Mouse (Mus musculus) left cerebral cortex, postnatal 36 days (tissue): ENCODE results near the gene Cdkal1. TPM values are rescaled to one million over a fixed set of nuclear protein-coding genes. Genes with fewer than 3 reads are reported as not detected.

ENCODE experiments used
- DNase-seq, 2 experiments: peaks; one replicate each; pipeline ENCODE4 v3.0.0; 2021 to 2022; ENCODE audit warnings: low spot score in 2 of 2, mixed read lengths in 1 of 2
- intact Hi-C: fragments of 180-260 bp; cut with DNase I; formaldehyde crosslinking; loops from one replicate; pipeline ENCODE4 v1.15.1; 2025
- total RNA-seq, 2 experiments: library from RNA; stranded (reverse); gene quantifications; 2 replicates each; pipeline ENCODE4 v1.2.3; 2021

Gene Cdkal1
- total RNA-seq, 2 experiments from 2014 or later = 20.7 to 22.7 TPM

DNA sequence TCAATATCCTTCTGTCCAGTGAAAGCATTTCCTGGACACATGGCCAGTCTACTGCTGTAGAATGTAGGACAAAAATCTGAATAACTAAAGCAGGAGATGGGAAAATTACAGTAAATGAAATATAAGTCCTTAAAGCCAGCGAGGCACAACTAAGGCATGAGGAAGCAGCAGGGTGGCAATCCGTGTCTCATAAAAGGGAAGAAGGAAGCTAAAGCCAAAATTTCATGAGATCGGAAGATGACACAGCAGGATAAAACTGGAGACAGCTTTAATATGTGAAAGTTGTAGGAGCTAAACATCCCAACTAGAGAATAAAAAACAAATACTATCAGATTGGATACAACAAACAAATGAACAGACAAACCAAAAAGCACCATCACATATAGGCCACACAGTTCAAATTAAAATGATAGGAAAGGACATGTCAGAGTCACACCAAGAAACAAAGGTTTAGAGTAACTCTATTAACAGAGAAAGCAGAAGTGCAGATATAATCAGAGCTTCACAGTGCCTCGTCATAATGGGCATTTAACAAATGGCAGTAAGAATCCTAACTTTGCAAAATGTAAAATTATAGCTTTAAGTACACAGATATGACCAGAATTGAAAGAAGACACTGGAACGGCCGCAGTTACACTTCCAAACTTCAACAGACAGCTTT is 204.8 kb downstream of the Cdkal1 start:
- no peak for DNase-seq
- intact Hi-C loops = no loop called here

DNA sequence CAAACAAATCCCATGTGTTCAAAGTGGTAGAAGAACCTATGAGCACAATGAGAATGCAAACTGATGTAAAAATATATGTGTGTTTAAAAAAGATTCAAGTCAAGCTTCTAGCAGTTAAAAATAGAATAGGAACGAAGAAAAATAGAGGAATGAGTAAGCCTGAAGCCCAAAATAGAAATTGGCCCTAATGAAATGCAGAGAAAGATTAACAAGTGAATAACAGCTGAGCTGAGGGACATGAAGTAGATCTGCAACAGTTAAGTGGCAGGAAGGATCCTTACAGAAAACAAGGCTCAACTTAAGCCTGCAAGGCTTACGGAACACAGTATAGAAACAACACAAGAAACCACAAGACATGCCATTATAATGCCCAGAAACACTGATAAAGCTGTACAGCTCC is 205.9 kb downstream of the Cdkal1 start:
- DNase-seq = no peak
- intact Hi-C loops = no loop called here

DNA sequence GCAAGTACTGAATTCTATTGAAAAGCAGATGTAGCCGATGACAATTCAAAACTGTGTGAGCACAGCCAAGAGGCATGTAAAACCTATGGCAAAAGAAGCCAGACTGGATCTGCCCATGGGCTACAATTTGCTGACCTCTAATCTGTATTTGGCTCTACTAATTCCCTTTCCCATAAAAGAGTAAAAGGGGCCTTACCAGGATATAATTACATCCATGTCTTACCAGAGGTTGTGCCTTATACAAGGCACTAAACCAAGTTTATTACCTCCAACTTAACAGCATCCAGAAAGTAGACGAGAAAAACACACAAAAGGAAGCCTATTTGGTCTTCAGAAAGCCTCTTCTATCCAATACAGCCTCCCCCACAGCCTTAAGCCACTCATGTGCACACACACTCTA is 213.2 kb downstream of the Cdkal1 start:
- intact Hi-C loops = no loop called here
- DNase-seq = no peak

DNA sequence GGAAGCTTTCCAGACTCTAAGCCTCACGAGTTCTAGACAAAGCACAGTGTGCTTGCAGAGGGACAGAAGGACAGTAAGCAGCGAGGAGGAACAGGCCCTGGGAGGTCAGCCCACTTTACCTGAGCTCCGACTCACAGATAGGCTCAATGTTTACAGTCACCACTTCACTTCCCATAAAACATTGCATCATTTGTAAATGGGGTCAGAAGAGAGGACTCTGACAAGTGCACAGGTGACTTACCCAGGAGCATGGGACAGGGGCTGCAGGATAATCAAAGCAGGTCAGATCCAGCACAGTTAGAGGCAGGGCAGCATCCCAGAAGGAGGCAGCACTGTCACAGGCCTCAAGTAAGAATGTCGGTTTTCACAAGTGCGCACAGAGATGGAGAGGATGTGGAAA is 214.3 kb downstream of the Cdkal1 start:
- intact Hi-C loops = no loop called here
- DNase-seq = no peak

DNA sequence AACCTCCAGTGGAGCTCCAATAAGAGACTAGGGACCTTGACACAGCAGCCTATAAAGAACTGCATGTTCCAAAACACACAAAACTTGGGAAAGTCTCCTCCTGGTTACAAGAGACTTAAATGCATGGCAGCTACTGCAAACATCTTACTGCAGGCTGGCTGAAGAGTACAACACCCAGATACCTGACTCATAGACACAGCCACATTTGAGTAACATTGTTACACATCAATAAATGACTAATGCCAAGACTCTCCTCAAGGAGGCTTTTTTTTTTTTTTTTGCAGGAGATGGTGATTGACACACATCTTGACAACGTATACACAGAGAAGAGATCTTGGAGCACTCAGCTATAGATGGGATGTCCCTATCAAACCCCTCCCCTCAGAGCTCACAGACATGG is 215.3 kb downstream of the Cdkal1 start:
- no peak for DNase-seq
- intact Hi-C loops = no loop called here

DNA sequence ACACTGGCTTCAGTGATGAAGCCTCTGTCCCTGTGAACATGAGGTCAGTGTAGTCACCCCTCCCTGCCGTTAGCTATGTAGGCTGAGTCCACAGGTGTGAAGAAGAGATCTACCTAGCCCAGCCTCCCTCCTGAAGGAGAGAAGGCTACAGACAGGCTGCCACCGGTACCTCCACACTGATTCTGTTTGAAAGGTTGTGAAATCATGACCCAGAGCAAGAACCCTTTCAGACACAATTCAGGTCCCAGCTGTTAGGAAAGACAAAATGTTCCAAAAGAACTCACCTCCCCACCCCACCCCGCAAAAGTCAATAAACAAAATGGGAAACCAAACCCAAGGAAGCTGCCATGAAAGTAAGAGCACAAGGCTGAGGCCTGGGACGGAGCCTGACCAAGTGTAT is 217.2 kb downstream of the Cdkal1 start:
- intact Hi-C loops = no loop called here
- DNase-seq = no peak

DNA sequence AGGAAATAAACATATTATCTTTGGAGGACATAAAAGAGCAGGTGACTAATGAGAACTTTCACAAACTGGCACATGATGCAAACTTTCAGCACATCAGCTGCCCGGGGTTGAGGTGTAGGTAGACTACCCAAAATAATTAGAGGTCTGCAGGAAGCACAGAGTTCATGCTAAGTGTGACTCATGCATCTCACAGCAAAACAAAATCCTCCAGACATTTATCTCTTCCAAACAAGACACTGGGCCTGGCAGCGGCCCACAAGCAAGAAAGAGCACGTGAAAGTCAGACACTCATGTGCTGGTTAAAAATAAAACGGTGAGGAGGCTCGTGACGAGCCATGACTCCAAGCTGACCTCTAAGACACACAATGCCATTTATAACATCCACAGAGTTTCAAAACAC is 217.7 kb downstream of the Cdkal1 start:
- no peak for DNase-seq
- intact Hi-C loops = no loop called here

DNA sequence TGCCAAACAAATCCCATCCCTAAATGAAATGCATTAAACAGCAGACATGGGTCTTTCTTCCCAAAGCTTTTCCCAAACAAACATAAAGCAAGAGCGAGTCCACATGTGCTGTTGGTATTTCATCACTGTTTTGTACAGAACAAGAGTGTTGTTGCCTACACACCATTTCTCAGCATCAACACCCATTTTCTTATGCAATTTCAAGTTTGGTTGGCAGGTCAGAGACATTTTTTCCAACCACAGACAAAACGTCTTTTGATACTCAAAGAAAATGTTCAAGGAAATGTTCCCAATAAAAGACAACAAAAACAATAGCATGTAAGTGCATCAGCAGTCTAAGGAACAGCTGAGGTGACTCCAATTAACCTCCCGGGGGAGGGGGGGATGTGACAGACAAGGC is 219.9 kb downstream of the Cdkal1 start:
- intact Hi-C loops = no loop called here
- DNase-seq = no peak

DNA sequence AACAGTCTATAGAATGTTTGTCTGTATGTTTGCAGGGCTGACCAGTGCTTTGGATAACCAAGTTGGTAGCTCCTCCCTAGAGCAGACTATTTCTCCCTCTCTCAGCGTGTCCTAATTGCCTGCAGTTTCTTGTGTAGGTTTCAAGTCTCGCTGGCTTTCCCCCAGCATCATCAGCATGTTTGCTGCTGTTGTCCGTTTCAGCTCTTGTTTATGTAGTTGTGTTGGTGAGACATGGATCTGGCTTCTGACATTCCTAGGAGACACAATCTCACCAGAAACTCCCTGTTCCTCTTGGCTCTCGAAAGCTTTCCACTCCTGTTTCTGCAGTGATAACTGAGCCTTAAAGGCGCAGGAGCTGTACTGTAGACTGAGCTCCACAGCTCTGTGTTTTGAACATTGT is 224.1 kb downstream of the Cdkal1 start:
- DNase-seq = peak in 1 of 2 experiments; percentile 15
- intact Hi-C loops = no loop called here

DNA sequence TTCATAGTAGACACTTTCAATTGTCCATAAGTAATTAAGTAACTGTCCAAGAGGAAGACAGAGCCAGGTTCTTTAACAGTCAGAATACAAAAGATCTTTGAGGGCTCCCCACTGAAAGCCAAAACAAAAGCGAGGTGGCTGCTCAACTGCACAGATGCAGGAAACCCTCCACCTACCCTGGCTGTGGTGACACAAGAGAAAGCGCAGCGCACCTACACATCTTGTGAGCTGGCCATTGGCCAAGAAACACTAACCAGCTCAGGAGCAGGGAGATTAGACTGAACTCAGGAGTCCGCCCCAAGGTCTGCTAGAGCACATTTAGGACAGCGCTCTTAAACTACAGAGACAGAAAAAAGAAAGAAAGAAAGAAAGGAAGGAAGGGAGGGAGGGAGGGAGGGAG is 226.9 kb downstream of the Cdkal1 start:
- intact Hi-C loops = no loop called here
- DNase-seq = no peak

DNA sequence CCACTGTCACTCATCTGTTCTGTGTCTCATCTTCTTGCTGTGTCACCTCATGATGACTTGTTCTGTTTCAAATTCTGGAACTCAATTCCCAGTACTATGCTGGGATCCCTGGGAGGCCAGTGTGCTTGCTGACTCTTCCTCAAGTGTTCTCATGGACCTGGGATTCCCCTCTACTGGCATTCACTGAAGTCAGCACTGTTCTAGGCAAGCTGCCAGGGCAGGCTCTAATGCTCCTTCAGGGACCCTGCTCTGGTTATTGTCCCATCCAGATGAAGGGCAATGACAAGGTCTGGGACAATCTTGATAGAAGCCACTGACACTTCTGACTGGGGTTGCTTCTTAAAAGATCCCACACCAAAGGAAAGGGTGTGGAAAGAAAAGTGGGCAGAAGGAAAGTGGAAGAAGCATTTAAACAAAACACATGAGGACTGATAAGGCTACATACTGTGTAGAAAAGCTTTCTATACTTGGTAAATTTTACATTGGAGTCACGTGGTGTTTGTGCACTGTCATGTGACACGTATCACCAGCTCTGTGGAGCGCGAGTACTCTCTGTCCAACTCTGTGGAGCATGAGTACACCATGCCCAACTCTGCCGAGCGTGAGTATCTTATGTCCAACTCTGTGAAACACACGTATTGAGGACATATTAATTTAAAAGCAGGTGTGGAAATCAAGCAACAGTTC is 227.9 kb downstream of the Cdkal1 start:
- no peak for DNase-seq
- intact Hi-C loops = no loop called here

DNA sequence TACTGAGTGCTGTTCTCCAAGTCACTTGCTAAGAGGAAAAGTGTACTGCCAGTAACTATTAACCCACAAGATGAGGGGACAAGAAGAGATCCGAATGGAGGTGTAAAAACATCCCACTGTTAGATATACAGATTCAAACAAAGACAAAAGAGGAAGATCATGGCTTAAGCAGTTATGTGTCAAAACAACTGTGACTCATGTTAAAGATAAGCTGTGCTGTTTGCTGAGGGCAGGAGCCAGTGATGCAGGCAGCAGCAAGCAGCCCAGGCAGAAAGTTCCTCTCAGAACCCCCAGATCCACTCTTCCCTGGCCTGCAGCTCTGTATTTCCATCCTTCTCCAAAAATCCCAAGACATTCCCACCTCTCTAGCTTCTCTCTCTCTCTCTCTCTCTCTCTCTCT is 230.5 kb downstream of the Cdkal1 start:
- DNase-seq = no peak
- intact Hi-C loops = no loop called here

DNA sequence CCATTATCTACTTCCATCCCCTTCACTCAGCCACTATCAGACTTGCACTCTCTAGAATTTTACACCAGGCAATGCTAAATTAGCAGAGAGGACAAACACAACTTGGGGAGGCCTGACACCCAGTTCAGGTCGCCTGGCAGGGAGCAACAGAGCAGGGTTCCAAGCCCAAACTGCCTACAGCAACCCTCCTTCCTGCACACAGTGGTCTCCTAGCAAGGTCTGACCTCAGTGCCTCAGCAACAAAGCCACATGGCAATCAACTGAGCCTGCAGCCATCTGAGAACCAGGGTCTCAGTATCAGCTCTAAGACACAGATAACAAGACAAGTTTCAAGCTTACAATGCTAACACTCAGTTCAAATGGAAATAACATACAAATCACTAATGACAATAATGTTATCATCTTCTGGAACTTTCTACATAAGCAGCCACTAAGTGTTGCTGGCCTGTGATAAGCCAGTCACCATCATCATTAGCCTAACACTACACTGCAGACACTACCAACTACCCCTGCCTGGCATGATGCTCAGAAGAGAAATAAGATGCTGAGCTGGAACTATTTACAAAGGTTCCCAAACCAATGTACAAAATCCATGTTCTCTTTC is 231.7 kb downstream of the Cdkal1 start:
- no peak for DNase-seq
- intact Hi-C loops = no loop called here

DNA sequence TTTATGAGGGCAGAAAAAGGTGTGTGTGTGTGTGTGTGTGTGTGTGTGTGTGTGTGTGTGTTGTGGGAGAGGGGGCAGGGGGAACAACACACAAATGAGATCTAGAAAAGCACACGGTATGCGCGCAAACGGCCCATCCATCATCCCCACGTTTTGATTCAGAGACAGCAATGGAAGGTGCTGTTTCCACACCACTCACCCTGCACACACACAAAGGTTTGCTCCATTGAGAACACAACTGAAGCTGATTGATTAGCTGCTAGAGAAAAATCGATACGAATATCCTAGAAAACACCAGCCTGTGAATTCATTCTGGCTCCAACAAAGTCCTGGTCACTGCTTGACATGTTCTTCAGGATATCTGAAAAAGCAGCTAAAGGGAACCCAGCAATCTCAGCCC is 233.6 kb downstream of the Cdkal1 start:
- DNase-seq = no peak
- intact Hi-C loops = no loop called here

DNA sequence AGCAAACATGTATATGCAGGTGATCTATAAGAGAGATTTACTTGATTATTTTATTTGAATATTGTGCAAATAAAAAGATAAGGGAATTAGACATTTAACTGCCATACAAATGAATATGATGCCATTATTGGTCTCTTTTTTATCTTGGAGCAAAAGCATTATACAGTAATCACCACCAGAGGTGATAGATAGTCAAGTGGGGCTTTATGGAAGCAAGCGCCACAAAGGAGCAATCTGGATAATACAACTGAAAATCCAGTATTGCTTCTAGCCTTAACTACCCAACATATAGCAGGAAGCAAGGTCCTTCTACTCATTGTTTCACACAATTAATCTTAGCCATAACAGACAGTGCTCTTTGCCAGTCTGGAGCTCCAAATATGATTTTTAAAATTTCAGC is 234.1 kb downstream of the Cdkal1 start:
- intact Hi-C loops = no loop called here
- DNase-seq = no peak

DNA sequence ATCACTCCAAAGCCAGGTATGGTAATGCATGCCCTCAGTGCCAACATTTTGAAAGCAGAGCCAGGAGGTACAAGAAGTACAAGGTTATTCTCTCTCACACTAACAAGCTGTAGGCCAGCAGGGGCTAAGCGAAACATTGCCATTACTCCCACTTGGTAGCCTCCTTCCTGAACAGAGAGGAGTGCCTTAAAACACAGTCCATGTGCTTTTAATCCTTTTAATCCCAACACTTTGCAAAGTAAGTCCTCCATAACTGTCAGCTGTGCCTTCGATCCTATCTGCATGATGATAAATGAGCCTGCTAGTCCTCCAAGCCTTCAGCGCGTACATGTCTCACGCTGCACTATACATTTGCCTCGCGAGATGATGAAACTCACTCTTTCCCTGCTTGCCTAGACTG is 234.6 kb downstream of the Cdkal1 start:
- DNase-seq = no peak
- intact Hi-C loops = no loop called here

DNA sequence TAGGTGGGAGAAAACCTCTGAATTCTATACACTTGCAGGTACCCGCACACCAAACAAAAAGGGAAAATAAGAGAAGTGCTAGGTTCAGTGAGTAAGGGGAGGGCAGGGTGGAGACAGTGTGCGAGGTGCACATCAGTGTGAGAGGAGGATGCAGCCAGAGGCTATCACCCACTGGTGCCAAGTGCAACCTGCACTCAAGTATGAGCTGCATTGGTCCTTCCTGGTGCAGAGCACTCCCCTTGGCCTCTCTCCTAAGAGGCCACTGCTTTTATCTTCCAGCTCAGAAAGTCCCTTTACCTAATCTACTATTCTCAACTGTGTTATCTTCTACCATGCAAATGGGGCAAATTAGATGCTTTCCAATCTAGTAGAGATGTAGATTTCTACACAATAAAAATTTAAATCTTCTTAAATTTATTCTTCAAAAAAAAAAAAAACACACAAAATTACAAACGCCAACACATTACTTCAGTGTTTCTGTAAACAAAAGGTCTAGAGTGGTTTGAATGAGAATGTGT is 238.8 kb downstream of the Cdkal1 start:
- intact Hi-C loops = no loop called here

DNA sequence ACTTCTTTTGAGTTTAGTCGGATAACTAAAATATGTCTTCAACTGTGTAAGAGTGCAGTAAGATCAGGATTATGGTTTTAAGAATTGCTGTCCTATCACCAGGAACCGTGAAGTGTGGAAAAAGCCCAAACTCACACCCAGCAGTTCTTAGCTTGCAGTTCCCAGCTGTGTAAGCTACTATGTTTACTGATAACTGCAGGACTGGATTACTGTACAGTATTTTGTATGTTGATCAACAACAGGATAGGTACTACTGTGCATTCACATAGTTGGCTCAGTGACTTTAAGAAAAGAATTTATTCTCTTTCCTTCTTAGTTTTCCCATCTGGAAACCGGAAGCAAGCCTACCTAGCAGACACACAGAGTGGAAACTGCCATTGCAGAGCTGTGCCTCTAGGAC is 239.5 kb downstream of the Cdkal1 start:
- no peak for DNase-seq
- intact Hi-C loops = no loop called here

More for the DNA sequence above, 238.8 kb downstream of the Cdkal1 start:
- DNase-seq = no peak

DNA sequence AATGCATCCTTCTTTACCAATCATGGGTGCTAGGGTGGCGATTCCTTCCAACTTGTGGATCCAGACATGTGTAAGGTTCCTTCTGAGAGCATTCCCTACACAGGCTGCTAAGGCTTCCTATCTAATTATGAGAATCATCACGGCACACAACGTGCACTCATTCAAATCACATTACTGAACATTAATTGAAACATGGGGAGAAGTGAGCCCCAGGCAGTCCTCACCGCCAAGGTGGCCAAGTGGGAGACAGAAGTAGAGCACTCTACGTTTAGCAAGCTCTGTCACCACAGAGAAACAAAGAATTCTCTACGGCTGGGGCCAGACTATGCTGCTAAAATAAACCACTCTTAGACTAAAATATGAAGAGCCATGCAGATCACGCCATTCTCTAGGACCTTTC is 240.4 kb downstream of the Cdkal1 start:
- intact Hi-C loops = no loop called here
- no peak for DNase-seq

DNA sequence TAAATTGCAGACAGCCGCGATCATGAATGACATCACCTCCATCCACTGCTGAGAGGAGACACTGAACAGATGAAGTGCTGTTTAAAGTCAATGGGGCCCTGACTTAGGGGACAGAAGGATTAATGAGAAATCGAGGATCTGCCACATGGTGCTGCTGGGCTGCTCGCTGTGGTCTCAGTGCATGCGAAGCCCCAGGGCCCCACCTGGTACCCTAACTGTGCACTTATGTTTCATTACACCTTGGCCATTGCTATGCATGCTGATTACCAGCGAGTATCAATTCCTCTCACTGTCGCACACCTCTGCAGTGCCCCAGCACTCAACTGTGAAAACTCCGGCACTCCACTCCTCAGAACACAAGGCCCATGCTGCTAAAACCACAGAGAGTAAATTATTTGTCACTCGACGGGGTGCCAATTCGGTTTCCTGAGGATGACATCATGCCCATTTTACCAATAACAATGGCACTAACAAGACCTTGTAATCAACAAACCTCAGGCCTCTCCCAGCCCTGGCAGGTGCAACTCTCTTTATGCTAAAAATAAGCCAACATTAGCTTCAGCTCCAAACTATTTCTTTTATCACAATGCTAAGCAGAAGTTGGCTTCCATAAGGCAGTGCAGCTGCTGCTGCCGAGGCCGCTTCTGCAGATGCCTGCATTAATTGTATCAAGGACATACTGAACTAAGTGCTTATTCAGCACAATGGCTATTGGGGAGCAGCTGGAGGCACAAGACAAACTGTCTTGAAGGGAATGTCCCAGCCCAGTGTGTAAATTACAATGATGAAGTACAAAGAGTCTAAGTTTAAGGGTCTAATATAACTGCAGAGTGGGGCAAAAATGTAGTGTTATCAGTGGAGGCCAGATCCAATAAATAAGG is 245.2 kb downstream of the Cdkal1 start:
- DNase-seq = no peak
- intact Hi-C loops = no loop called here
